Mouse (Mus musculus) mouse embryonic stem cell (cell line): Measurements from ENCODE around the gene Rgs16.
"Not testable (repeated sequence)": the region's sequence is repeated elsewhere in the genome, so short reads cannot be mapped to it uniquely, and the experiment has no call there.

Experiments
- in situ Hi-C, 2 experiments: fragments of 300-500 bp; cut with MboI; formaldehyde crosslinking; loops; 1 replicate in 1 of 2; 3 replicates in 1 of 2; pipeline ENCODE4 v1.14.3; 2019 to 2020; ENCODE audit warnings: low sequenced_read_pairs in 2 of 2, low pct_unique_long_range_greater_than_20kb in 1 of 2, mixed read lengths in 1 of 2; ENCODE audit not compliant: unreplicated experiment in 1 of 2

Gene Rgs16

GRCm38 (mm10) chr1:153746119-153746670, 6.0 kb downstream of the Rgs16 start:
- in situ Hi-C loops, result loop anchor here (5.0 kb wide), 2 partner anchors 184 to 189 kb away; no protein-coding TSS in a partner anchor

- in situ Hi-C loops, result loop anchor here (5.0 kb wide), 2 partner anchors 184 to 189 kb away; no protein-coding TSS in a partner anchor
Measured at GRCm38 (mm10) chr1:153746728-153747127, 6.6 kb downstream of the Rgs16 start.

- in situ Hi-C loops, result loop anchor here (5.0 kb wide), 2 partner anchors 186 to 191 kb away; no protein-coding TSS in a partner anchor
Measured at GRCm38 (mm10) chr1:153747861-153748530, 7.8 kb downstream of the Rgs16 start.

- in situ Hi-C loops, result loop anchor here (5.0 kb wide), 2 partner anchors 186 to 191 kb away; no protein-coding TSS in a partner anchor
Measured at GRCm38 (mm10) chr1:153748549-153748948, 8.4 kb downstream of the Rgs16 start.

- in situ Hi-C loops, result loop anchor here (5.0 kb wide), 2 partner anchors 187 to 192 kb away; no protein-coding TSS in a partner anchor
Measured at GRCm38 (mm10) chr1:153749211-153749801, 9.2 kb downstream of the Rgs16 start, which contains the start of gene Rnasel. Gene Rnasel (plus strand): TSS chr1:153749426.

GRCm38 (mm10) chr1:153750054-153750453, 9.9 kb downstream of the Rgs16 start:
- in situ Hi-C loops, result no loop called here

GRCm38 (mm10) chr1:153751763-153752301, 11.7 kb downstream of the Rgs16 start:
- in situ Hi-C loops, result no loop called here

GRCm38 (mm10) chr1:153752521-153752920, 12.4 kb downstream of the Rgs16 start:
- in situ Hi-C loops, result no loop called here

- in situ Hi-C loops, result no loop called here
Measured at GRCm38 (mm10) chr1:153753725-153754464, 13.7 kb downstream of the Rgs16 start.

GRCm38 (mm10) chr1:153764136-153764535, 24.0 kb downstream of the Rgs16 start:
- in situ Hi-C loops, result no loop called here

GRCm38 (mm10) chr1:153766298-153766697, 26.1 kb downstream of the Rgs16 start:
- in situ Hi-C loops, result no loop called here

- in situ Hi-C loops, result no loop called here
Measured at GRCm38 (mm10) chr1:153767281-153767680, 27.1 kb downstream of the Rgs16 start.

- in situ Hi-C loops, result no loop called here
Measured at GRCm38 (mm10) chr1:153768465-153768864, 28.3 kb downstream of the Rgs16 start.

GRCm38 (mm10) chr1:153769571-153769970, 29.4 kb downstream of the Rgs16 start:
- in situ Hi-C loops, result not testable (repeated sequence)

- in situ Hi-C loops, result no loop called here
Measured at GRCm38 (mm10) chr1:153769998-153770775, 30.0 kb downstream of the Rgs16 start.

GRCm38 (mm10) chr1:153770776-153771167, 30.6 kb downstream of the Rgs16 start:
- in situ Hi-C loops, result no loop called here

- in situ Hi-C loops, result no loop called here
Measured at GRCm38 (mm10) chr1:153775174-153775573, 35.0 kb downstream of the Rgs16 start.

- in situ Hi-C loops, result no loop called here
Measured at GRCm38 (mm10) chr1:153776257-153776656, 36.1 kb downstream of the Rgs16 start.
